ENCODE assay signal across 8 mouse cellular contexts in genomic region chr14:52195691-52196090, GRCm38 (mm10). TPM values are rescaled to one million over a fixed set of nuclear protein-coding genes. Genes with fewer than 3 reads are reported as not detected.
A peak's percentile ranks its signal among the peaks of the same experiment; 100 is the strongest.
DNase-seq lines count a peak whose midpoint lies in the region; ATAC-seq lines count a peak whose summit lies in the region.

No protein-coding gene starts in this region.

- DNase-seq in gastrocnemius, postnatal 14 days = peak; percentile 27
- DNase-seq in gastrocnemius, postnatal 25 days = no peak
- DNase-seq in T-cell, adult 2 months (ENCODE audit: low spot score) = peak; percentile 72
- peak; percentile 54 for DNase-seq in embryo, embryonic 9.5 days (ENCODE audit: extremely low spot score)
- DNase-seq in heart, postnatal 36 days = peak; percentile 18 to 39
- peak; percentile 26 for DNase-seq in layer of hippocampus, adult 9-11 months
- DNase-seq in mesoderm, embryonic 11.5 days (ENCODE audit: low read depth, low spot score) = peak; percentile 64

- H3K4me1 ChIP-seq in stomach, embryonic 16.5 days (ENCODE audit: control insufficient read depth, insufficient read depth, low read length) = peaks cover 13% of the 10 kb centered on the region

- H3K9me3 ChIP-seq in stomach, embryonic 16.5 days (replicated peaks; ENCODE audit: control insufficient read depth, low read length) = no peaks in the 10 kb centered on the region

- no peak overlapping the region for H3K27ac ChIP-seq in stomach, embryonic 16.5 days (ENCODE audit: low read length)

- no peak for ATAC-seq in stomach, embryonic 16.5 days (ENCODE audit: insufficient read depth, low FRiP score)

- no peaks in the 10 kb centered on the region for H3K27me3 ChIP-seq in stomach, embryonic 16.5 days (ENCODE audit: control insufficient read depth, insufficient read depth, low read length)

- no peak overlapping the region for H3K9ac ChIP-seq in stomach, embryonic 16.5 days (ENCODE audit: low read length)

- peak overlapping the region; percentile 96 for H3K4me3 ChIP-seq in stomach, embryonic 16.5 days (replicated peaks; ENCODE audit: low read length)

- peak overlapping the region; percentile 77 for H3K4me2 ChIP-seq in stomach, embryonic 16.5 days (ENCODE audit: low read depth, low read length)

- 4% methylated on average over 3 of the region's 3 CpGs for WGBS in stomach, embryonic 16.5 days

- intact Hi-C loops in gastrocnemius, postnatal 14 days (cut with DNase I; ENCODE audit: low total_unique reads) = loop anchor here (10.0 kb wide), 1 partner anchor 71 kb away; no protein-coding TSS in a partner anchor
- intact Hi-C loops in heart, postnatal 36 days (cut with DNase I) = loop anchor here (2.0 to 5.0 kb wide), 4 partner anchors 75 to 213 kb away; partner anchors contain the start of genes Arhgef40, Hnrnpc and Zfp219

- H3K36me3 ChIP-seq in stomach, embryonic 16.5 days (ENCODE audit: control insufficient read depth, insufficient read depth, low read length) = peaks cover 11% of the 10 kb centered on the region

RNA-seq across cellular contexts. Expression of gene Supt16, which starts 1.5 kb away (rescaled TPM):
- total RNA-seq in gastrocnemius, postnatal 14 days (2021) = 10 to 100 TPM; 15.7 to 16.1 TPM
- 10 to 100 TPM; 11.7 to 11.9 TPM for total RNA-seq in gastrocnemius, postnatal 25 days (2021)
- total RNA-seq in heart, postnatal 36 days (2021) = 10 to 100 TPM; 21.7 to 25.5 TPM
- 39.8 and 40.7 TPM in 2 replicates for polyA plus RNA-seq in stomach, embryonic 16.5 days (2015; fragmentation: Nextera tagmentation; extraction: Ambion mirVana)
